Mouse (Mus musculus) activated CD4-positive, CD25-positive, alpha-beta regulatory T cell, adult 9 weeks (primary cell): Measurements from ENCODE around the gene Aff2. TPM values are rescaled to one million over a fixed set of nuclear protein-coding genes. Genes with fewer than 3 reads are reported as not detected.

ENCODE experiments used
- polyA plus RNA-seq: library from polyadenylated mRNA; unstranded; fragments of 100-300 nt; shearing (Covaris generic); gene quantifications from one replicate; pipeline ENCODE4 v1.2.1, GENCODE M21; 2017

Aff2 gene
- polyA plus RNA-seq, result not detected

DNA sequence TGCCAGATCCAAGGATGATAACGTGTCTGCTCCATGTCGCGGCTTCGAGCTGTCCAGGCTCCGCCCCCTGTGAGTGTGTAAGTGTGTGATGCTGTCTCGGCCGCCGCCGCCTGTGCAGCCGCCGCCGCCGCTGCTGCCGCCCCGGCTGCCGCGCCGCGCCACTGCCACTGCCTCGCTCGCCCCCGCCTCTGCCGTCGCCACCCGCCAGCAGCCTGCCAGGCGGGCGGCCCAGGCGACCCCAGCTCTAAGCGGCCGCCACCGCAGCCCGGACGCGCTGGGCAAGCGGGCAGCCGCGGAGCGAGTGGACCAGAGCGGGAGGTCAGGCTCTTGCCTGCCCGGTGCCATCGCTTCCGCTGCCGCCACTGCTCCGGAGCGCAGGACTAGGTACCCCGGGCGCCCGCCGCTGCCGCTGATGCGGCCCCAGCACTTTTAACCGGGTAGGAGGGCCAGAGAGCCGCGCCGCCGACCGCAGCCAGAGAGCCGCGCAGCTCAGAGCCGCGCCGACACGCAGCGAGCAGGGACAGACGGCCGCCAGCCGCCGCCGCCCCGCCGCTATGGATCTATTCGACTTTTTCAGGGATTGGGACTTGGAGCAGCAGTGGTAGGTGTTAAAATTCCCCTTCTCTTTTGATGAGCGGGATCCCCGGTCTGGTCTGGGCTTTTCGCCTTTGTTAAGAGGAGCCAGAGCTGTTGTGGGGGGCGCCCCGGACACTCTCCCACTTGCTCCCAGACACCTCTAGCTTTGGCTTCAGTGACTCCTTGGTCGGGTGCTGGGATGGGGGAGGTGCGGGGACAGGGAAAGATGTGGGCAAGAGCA, at the start of gene Aff2:
Gene Aff2, plus strand, starts transcription at position 57 of the 817 bp plus-strand sequence.

